Mouse (Mus musculus) neural tube, embryonic 12.5 days (tissue): Measurements from ENCODE around the gene Try10. TPM values are rescaled to one million over a fixed set of nuclear protein-coding genes. Genes with fewer than 3 reads are reported as not detected.
"Not testable (repeated sequence)": the region's sequence is repeated elsewhere in the genome, so short reads cannot be mapped to it uniquely, and the experiment has no call there.

Experiments used
- ATAC-seq: fragments of 200-750 bp; cut with Nextera tagmentation; 2 replicates; pipeline ENCODE4 v1.8.0; 2017; ENCODE audit warnings: low read depth, mild to moderate bottlenecking, moderate TSS enrichment, moderate library complexity; ENCODE audit not compliant: low FRiP score
- H3K27ac ChIP-seq: fragments of 300-500 bp; sonication (generic); 2 replicates; pipeline ENCODE4 v1.5.1; 2016
- H3K27me3 ChIP-seq: fragments of 300-500 bp; sonication (generic); replicated peaks from 2 replicates; pipeline ENCODE4 v1.6.1; 2016; ENCODE audit warnings: mild to moderate bottlenecking
- H3K36me3 ChIP-seq: fragments of 300-500 bp; sonication (generic); 2 replicates; pipeline ENCODE4 v1.6.1; 2016; ENCODE audit warnings: mild to moderate bottlenecking
- H3K4me1 ChIP-seq: fragments of 300-500 bp; sonication (generic); 2 replicates; pipeline ENCODE4 v1.6.1; 2016
- H3K4me2 ChIP-seq: fragments of 300-500 bp; sonication (generic); replicated peaks from 2 replicates; pipeline ENCODE4 v1.6.1; 2016; ENCODE audit warnings: mild to moderate bottlenecking
- H3K4me3 ChIP-seq: fragments of 300-500 bp; sonication (generic); 2 replicates; pipeline ENCODE4 v1.5.1; 2016
- H3K9ac ChIP-seq: fragments of 300-500 bp; sonication (generic); 2 replicates; pipeline ENCODE4 v1.6.1; 2016; ENCODE audit warnings: mild to moderate bottlenecking
- H3K9me3 ChIP-seq: fragments of 300-500 bp; sonication (generic); 2 replicates; pipeline ENCODE4 v1.6.1; 2016; ENCODE audit warnings: mild to moderate bottlenecking
- WGBS: fragments of 180-500 bp; shearing (Covaris S2); methylation state at CpG from one replicate; pipeline ENCODE4 v1.1.7; 2016; 5-methylcytosine and 5-hydroxymethylcytosine counted together
- polyA plus RNA-seq: library from polyadenylated mRNA; unstranded; fragments of >200 nt; fragmentation: Nextera tagmentation; extraction: Ambion mirVana; gene quantifications from 2 replicates; pipeline ENCODE4 v1.2.1, GENCODE M21; 2016

The Try10 gene
- not detected in 2 replicates for polyA plus RNA-seq

DNA sequence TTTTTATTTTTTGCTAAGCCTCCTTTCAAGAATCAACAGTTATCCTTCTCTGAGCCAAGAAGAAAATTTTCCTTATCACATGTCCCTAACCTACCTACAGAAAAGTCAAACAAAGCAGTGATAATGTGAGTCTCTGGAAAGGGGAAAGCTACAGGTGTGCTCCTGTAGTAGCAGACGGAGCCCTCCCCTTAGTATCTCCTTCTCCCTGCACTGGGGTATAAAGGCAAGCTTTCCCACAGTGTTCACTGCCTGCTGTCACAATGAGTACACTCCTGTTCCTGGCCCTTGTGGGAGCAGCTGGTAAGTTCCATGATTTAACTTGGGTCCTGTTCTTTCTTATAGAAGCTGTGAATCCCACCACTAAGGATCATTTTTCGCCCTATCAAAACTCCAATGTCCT is at the start of gene Try10:
Gene Try10 (plus strand): TSS at position 174 of the 400 bp plus-strand sequence.
- Histone ChIP-seq H3K4me3 (no peak within 1 kb of the TSS), H3K9ac (no peak within 1 kb of the TSS), H3K27me3 (no peaks in the 10 kb centered on the region), H3K36me3 (no peaks in the 10 kb centered on the region), H3K4me2 (no peak within 1 kb of the TSS), H3K4me1 (no peaks in the 10 kb centered on the region), H3K27ac (no peak within 1 kb of the TSS), H3K9me3 (no peaks in the 10 kb centered on the region)
- no peak for ATAC-seq
- WGBS = 81% methylated on average over 2 of the region's 2 CpGs

DNA sequence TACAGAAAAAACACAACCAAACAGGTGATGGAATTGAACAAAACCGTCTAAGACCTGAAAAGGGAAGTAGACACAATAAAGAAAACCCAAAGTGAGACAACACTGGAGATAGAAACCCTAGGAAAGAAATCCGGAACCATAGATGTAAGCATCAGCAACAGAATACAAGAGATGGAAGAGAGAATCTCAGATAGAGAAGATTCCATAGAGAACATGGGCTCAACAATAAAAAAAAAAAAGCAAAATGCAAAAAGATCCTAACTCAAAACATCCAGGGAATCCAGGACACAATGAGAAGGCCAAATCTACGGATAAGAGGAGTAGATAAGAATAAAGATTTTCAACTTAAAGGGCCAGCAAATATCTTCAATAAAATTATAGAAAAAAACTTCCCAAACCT is 37.2 kb upstream of the Try10 start, which contains the start of gene Try5:
Gene Try5 (minus strand): TSS at position 101 of the 400 bp plus-strand sequence.
- not testable (repeated sequence) for ATAC-seq, H3K9me3 ChIP-seq, H3K27me3 ChIP-seq, H3K36me3 ChIP-seq, H3K9ac ChIP-seq, H3K4me1 ChIP-seq, H3K4me2 ChIP-seq, H3K4me3 ChIP-seq, H3K27ac ChIP-seq
- WGBS = 77% methylated on average over 3 of the region's 3 CpGs

DNA sequence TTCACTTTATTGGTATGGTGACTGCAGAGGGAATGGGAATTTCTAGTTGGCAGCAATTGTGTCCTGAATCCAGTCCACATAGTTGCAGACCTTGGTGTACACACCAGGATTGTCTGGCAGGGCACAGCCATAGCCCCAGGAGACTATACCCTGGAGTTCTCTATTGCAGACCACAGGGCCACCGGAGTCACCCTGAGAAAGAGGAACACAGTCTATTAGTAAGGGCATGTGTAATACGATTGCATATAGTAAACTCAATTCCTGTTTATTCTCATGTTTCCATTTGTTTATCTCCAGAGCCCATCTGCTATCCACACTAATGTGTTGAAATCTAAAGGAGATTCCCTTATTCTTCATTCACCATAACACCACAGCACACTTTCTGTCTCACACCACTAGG is 19.9 kb downstream of the Try10 start:
- H3K4me3 ChIP-seq, ATAC-seq, H3K27me3 ChIP-seq, H3K9ac ChIP-seq, H3K36me3 ChIP-seq, H3K4me2 ChIP-seq, H3K27ac ChIP-seq, H3K9me3 ChIP-seq, H3K4me1 ChIP-seq: not testable (repeated sequence)
- WGBS = 100% methylated on average over 1 of the region's 2 CpGs

DNA sequence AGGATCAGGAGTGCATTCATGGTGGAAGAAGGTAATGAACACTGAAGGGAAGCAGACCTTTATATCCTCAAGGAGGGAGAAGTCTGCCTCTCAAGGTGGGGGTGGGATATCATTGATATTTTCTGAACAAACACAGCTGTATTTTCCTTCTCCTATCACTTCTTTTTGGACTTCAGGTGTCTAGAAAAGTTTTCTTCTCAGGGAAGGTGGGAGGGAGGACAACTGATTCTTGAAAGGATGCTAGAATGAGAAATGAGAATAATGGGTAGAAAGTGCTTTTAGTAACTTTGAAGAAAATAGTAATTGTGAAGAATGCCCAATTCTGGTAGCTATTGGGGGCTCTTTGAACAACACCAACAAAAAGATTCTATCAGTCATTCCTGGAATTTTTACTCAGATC is 23.7 kb downstream of the Try10 start, which contains the start of gene Prss3:
Gene Prss3 (minus strand): TSS at position 101 of the 400 bp plus-strand sequence.
- not testable (repeated sequence) for H3K4me1 ChIP-seq, H3K4me2 ChIP-seq, H3K9me3 ChIP-seq, ATAC-seq, H3K4me3 ChIP-seq, H3K36me3 ChIP-seq, H3K27ac ChIP-seq, H3K9ac ChIP-seq, H3K27me3 ChIP-seq

DNA sequence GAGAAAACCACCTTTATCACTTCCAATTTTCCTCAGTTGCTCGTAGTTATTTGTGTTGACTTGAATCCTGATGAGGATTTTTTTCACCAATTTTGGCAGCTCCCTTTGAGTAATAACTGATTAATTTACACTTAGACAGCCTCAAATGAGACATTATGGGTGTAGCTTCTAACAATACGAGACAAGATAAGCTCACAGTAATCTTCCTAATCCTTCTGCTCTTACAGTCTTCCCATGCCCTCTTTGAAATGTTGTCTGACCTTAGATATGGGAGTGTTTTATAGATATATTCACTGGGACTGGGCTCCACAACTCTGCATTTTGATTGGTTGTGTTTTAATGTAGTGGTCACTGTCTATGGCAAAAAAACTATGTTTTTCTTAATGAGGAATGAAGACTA is 32.9 kb downstream of the Try10 start:
- 87% methylated on average over 2 of the region's 2 CpGs for WGBS
- H3K9ac ChIP-seq = no peak overlapping the region
- no peak overlapping the region for H3K27ac ChIP-seq
- H3K4me3 ChIP-seq = no peak overlapping the region
- H3K4me1 ChIP-seq = no peaks in the 10 kb centered on the region
- no peak for ATAC-seq
- no peaks in the 10 kb centered on the region for H3K36me3 ChIP-seq
- H3K9me3 ChIP-seq = no peaks in the 10 kb centered on the region
- no peaks in the 10 kb centered on the region for H3K27me3 ChIP-seq
- no peak overlapping the region for H3K4me2 ChIP-seq

DNA sequence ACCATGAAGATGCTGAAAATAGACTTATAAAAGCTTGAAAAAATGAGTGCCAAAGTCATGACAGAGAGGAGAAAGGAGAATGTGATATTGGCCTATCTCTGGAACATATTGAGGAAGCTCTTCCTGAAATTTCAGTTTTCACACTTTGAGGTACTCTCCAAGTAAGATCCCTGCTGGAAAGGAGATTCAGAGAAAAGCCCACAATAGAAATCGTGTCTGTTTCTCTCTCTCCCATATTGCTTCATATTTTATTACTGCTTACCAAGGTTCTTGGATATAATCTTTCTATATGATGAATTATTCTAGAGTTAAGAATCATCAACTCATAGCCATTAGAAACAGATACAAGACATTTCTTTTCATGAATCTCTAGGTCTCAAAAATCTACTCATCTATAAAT is 37.7 kb downstream of the Try10 start:
- ATAC-seq, H3K4me2 ChIP-seq: not testable (repeated sequence)
- 68% methylated on average over 1 of the region's 1 CpGs for WGBS

DNA sequence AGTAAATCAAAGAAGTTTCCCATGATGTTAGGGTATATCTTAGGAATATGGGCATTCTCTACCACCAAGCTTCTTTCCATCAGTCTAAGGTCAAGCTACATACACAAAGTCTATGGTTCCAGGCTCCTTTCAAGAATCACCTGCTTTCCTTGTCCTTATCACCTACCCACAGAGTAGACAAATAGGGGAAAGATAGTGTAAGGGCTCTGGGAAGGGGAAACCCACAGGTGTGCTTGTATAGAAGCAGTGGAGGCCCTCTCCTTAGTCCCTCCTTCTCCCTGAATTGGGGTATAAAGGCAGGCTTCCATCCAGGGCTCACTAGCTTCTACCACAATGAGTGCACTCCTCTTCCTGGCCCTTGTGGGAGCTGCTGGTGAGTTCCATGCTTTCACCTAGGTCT is 38.2 kb downstream of the Try10 start, which contains the start of gene Gm5771:
Gene Gm5771 (plus strand): TSS at position 301 of the 400 bp plus-strand sequence.
- not testable (repeated sequence) for H3K36me3 ChIP-seq, H3K9ac ChIP-seq, ATAC-seq

More for the DNA sequence above, 37.7 kb downstream of the Try10 start:
- H3K9ac ChIP-seq, H3K27ac ChIP-seq, H3K4me1 ChIP-seq, H3K9me3 ChIP-seq, H3K36me3 ChIP-seq, H3K27me3 ChIP-seq, H3K4me3 ChIP-seq: not testable (repeated sequence)

More for the DNA sequence above, 38.2 kb downstream of the Try10 start, which contains the start of gene Gm5771:
- not testable (repeated sequence) for H3K9me3 ChIP-seq, H3K4me2 ChIP-seq, H3K27ac ChIP-seq, H3K4me3 ChIP-seq, H3K27me3 ChIP-seq, H3K4me1 ChIP-seq

Other genes starting within 250 kb of the Try10 start
- gene Try4, start 51.8 kb upstream of the Try10 start, polyA plus RNA-seq = not detected in 2 replicates
- gene Try5, start 37.3 kb upstream of the Try10 start, polyA plus RNA-seq = 0.96 TPM in 1 of 2 replicates, not detected in the other
- not detected in 2 replicates for gene Prss3, start 23.6 kb downstream of the Try10 start, polyA plus RNA-seq
- gene Gm5771, start 38.3 kb downstream of the Try10 start, polyA plus RNA-seq = not detected in 2 replicates
- gene Gm10334, start 92.0 kb downstream of the Try10 start, polyA plus RNA-seq = not detected in 2 replicates
- gene Prss1, start 104.8 kb downstream of the Try10 start, polyA plus RNA-seq = not detected in 2 replicates
- not detected in 2 replicates for gene Prss2, start 167.7 kb downstream of the Try10 start, polyA plus RNA-seq